Mouse (Mus musculus) kidney, adult 2 months (tissue): ENCODE measurements around the gene Ugt2a2. TPM values are rescaled to one million over a fixed set of nuclear protein-coding genes. Genes with fewer than 3 reads are reported as not detected.
A peak's percentile ranks its signal among the peaks of the same experiment; 100 is the strongest.
"Not testable (repeated sequence)": the region's sequence is repeated elsewhere in the genome, so short reads cannot be mapped to it uniquely, and the experiment has no call there.

Experiments
- DNase-seq: peaks from one replicate; pipeline ENCODE4 v3.0.0; 2021
- H3K27ac ChIP-seq: fragments of 200-500 bp; 2 replicates; pipeline ENCODE4 v1.5.1; 2012; ENCODE audit warnings: low read depth, low read length, control low read depth, inconsistent platforms; ENCODE audit not compliant: insufficient read depth
- H3K27me3 ChIP-seq: fragments of 200-500 bp; replicated peaks from 2 replicates; pipeline ENCODE4 v1.6.1; 2012; ENCODE audit warnings: mild to moderate bottlenecking, moderate library complexity, low read length, inconsistent platforms; ENCODE audit not compliant: control insufficient read depth, insufficient read depth
- H3K36me3 ChIP-seq: fragments of 200-500 bp; 2 replicates; pipeline ENCODE4 v1.6.1; 2012; ENCODE audit warnings: mild to moderate bottlenecking, moderate library complexity, low read length, inconsistent platforms; ENCODE audit not compliant: control insufficient read depth, insufficient read depth
- H3K4me1 ChIP-seq: fragments of 200-500 bp; 2 replicates; pipeline ENCODE4 v1.6.1; 2011; ENCODE audit warnings: low read length; ENCODE audit not compliant: control insufficient read depth, insufficient read depth
- H3K4me3 ChIP-seq: fragments of 200-500 bp; 2 replicates; pipeline ENCODE4 v1.5.1; 2011; ENCODE audit warnings: mild to moderate bottlenecking, low read depth, low read length, control low read depth; ENCODE audit not compliant: insufficient read depth
- CTCF ChIP-seq: fragments of 200-500 bp; conservative IDR thresholded peaks from 2 replicates; pipeline ENCODE4 v1.5.1; 2011; ENCODE audit warnings: low read depth, mild to moderate bottlenecking, control low read depth, low read length, moderate library complexity, mixed read lengths; ENCODE audit not compliant: insufficient read depth, insufficient read length
- POLR2A ChIP-seq: fragments of 200-500 bp; IDR thresholded peaks from one replicate; pipeline ENCODE4 v1.6.1; 2011; ENCODE audit warnings: low read depth, low read length, control low read depth
- WGBS: fragments of 180-500 bp; shearing (Covaris S2); methylation state at CpG from one replicate; pipeline ENCODE4 v1.1.7; 2018; 5-methylcytosine and 5-hydroxymethylcytosine counted together
- polyA plus RNA-seq: library from polyadenylated mRNA; depleted of rRNA; stranded (reverse); fragments of >200 nt; gene quantifications from 2 replicates; pipeline ENCODE4 v1.2.3, GENCODE M21; 2012; rRNA removed

Ugt2a2 gene
- polyA plus RNA-seq, 1 experiment: not detected

GRCm38 (mm10) chr5:87458810-87459209 is 23.2 kb downstream of the Ugt2a2 start:
- 43% methylated on average over 1 of the region's 1 CpGs for WGBS
- TF ChIP-seq POLR2A (no peak), CTCF (no peak)
- Histone ChIP-seq H3K27ac (no peak overlapping the region), H3K36me3 (no peaks in the 10 kb centered on the region), H3K27me3 (no peaks in the 10 kb centered on the region), H3K4me1 (peaks cover 2% of the 10 kb centered on the region; the same call in 1 of the 2 replicates), H3K4me3 (no peak overlapping the region)
- no peak for DNase-seq

GRCm38 (mm10) chr5:87457701-87458100 is 24.4 kb downstream of the Ugt2a2 start:
- Histone ChIP-seq H3K27me3 (no peaks in the 10 kb centered on the region), H3K27ac (no peak overlapping the region), H3K4me3 (no peak overlapping the region), H3K36me3 (no peaks in the 10 kb centered on the region), H3K4me1 (peaks cover 2% of the 10 kb centered on the region; the same call in 1 of the 2 replicates)
- no peak for DNase-seq
- TF ChIP-seq POLR2A (no peak), CTCF (no peak)

GRCm38 (mm10) chr5:87456216-87456850 is 25.7 kb downstream of the Ugt2a2 start:
- 40% methylated on average over 3 of the region's 3 CpGs for WGBS
- peaks cover 2% of the 10 kb centered on the region; the same call in 1 of the 2 replicates for H3K4me1 ChIP-seq
- H3K27ac ChIP-seq: peak overlapping the region; percentile 90
- H3K36me3 ChIP-seq: no peaks in the 10 kb centered on the region
- no peak overlapping the region for H3K4me3 ChIP-seq
- no peak for TF ChIP-seq CTCF
- TF ChIP-seq POLR2A: no peak
- DNase-seq: peak; percentile 79
- H3K27me3 ChIP-seq: no peaks in the 10 kb centered on the region

GRCm38 (mm10) chr5:87455519-87455918 is 26.5 kb downstream of the Ugt2a2 start:
- Histone ChIP-seq H3K36me3 (no peaks in the 10 kb centered on the region), H3K4me1 (peaks cover 2% of the 10 kb centered on the region; the same call in 1 of the 2 replicates), H3K4me3 (no peak overlapping the region), H3K27me3 (no peaks in the 10 kb centered on the region), H3K27ac (no peak overlapping the region)
- TF ChIP-seq CTCF (no peak), POLR2A (no peak)
- DNase-seq: no peak

- peak; percentile 12 for DNase-seq
- WGBS: 84% methylated on average over 3 of the region's 5 CpGs
- not testable (repeated sequence) for H3K4me1 ChIP-seq, H3K27me3 ChIP-seq, H3K27ac ChIP-seq, H3K36me3 ChIP-seq, H3K4me3 ChIP-seq
These were observed 29.5 kb downstream of the Ugt2a2 start for GRCm38 (mm10) chr5:87452514-87452913.

- H3K4me3 ChIP-seq: no peak overlapping the region
- WGBS: 43% methylated on average over 3 of the region's 3 CpGs
- DNase-seq: peak; percentile 73
- H3K27ac ChIP-seq: no peak overlapping the region
- peak; percentile 29; the same call in 1 of the 2 replicates for TF ChIP-seq CTCF
- no peak for TF ChIP-seq POLR2A
- H3K27me3 ChIP-seq: no peaks in the 10 kb centered on the region
- H3K4me1 ChIP-seq: no peaks in the 10 kb centered on the region
- no peaks in the 10 kb centered on the region for H3K36me3 ChIP-seq
These were observed 45.8 kb downstream of the Ugt2a2 start for GRCm38 (mm10) chr5:87436264-87436663.

GRCm38 (mm10) chr5:87425676-87426075 is 56.4 kb downstream of the Ugt2a2 start:
- no peaks in the 10 kb centered on the region for H3K36me3 ChIP-seq
- H3K27ac ChIP-seq: no peak overlapping the region
- H3K27me3 ChIP-seq: no peaks in the 10 kb centered on the region
- DNase-seq: peak; percentile 72
- WGBS: 45% methylated on average over 3 of the region's 3 CpGs
- H3K4me3 ChIP-seq: no peak overlapping the region
- TF ChIP-seq POLR2A (no peak), CTCF (no peak)
- no peaks in the 10 kb centered on the region; the same call in 1 of the 2 replicates for H3K4me1 ChIP-seq

GRCm38 (mm10) chr5:87424041-87424440 is 58.0 kb downstream of the Ugt2a2 start, which contains the start of gene Ugt2b38:
TSS of gene Ugt2b38 (minus strand) at chr5:87424203.
- WGBS: 43% methylated on average over 2 of the region's 2 CpGs
- H3K27me3 ChIP-seq, H3K4me3 ChIP-seq, H3K36me3 ChIP-seq, H3K27ac ChIP-seq, H3K4me1 ChIP-seq: not testable (repeated sequence)
- DNase-seq: peak; percentile 78

Other genes with a start within 250 kb of the Ugt2a2 start
- gene Ugt2b37, start 227.5 kb downstream of the Ugt2a2 start, polyA plus RNA-seq: 0.57 and 0.99 TPM in 2 replicates
- 0.28 and 0.33 TPM in 2 replicates for gene Ugt2a3, start 145.1 kb downstream of the Ugt2a2 start, polyA plus RNA-seq
- gene Ugt2b38, start 58.1 kb downstream of the Ugt2a2 start, polyA plus RNA-seq: 37.2 and 48.1 TPM in 2 replicates
- gene Gm43638, start 4.5 kb upstream of the Ugt2a2 start, polyA plus RNA-seq: not detected in 2 replicates
- not detected in 2 replicates for gene Ugt2a1, start 8.6 kb upstream of the Ugt2a2 start, polyA plus RNA-seq
- gene Sult1b1, start 55.9 kb upstream of the Ugt2a2 start, polyA plus RNA-seq: 0.72 and 0.92 TPM in 2 replicates
- 20.3 and 34.2 TPM in 2 replicates for gene Sult1d1, start 86.8 kb upstream of the Ugt2a2 start, polyA plus RNA-seq
- gene Sult1e1, start 109.3 kb upstream of the Ugt2a2 start, polyA plus RNA-seq: not detected in 2 replicates
- gene Csn1s1, start 183.9 kb upstream of the Ugt2a2 start, polyA plus RNA-seq: not detected in 2 replicates
- gene Csn2, start 217.4 kb upstream of the Ugt2a2 start, polyA plus RNA-seq: not detected in 2 replicates